In genomic region chr3:119949620-119950019, GRCm38 (mm10) we compare ENCODE assay signal across 8 mouse cellular contexts.
A peak's percentile ranks its signal among the peaks of the same experiment; 100 is the strongest.
DNase-seq lines count a peak whose midpoint lies in the region; ATAC-seq and TF ChIP-seq lines count a peak whose summit lies in the region.

No protein-coding gene starts in this region.

- H3K27me3 ChIP-seq in heart, embryonic 13.5 days (replicated peaks), result no peaks in the 10 kb centered on the region
- no peaks in the 10 kb centered on the region for H3K27me3 ChIP-seq in forebrain, postnatal 0 days (ENCODE audit: insufficient read depth, low read length)
- no peaks in the 10 kb centered on the region for H3K27me3 ChIP-seq in liver, postnatal 0 days (ENCODE audit: insufficient read depth, low read length)

- DNase-seq in heart, postnatal 25 days (ENCODE audit: low spot score), result no peak
- DNase-seq in Muller cell, postnatal 12 days (ENCODE audit: inconsistent ontology term), result peak; percentile 87
- DNase-seq in forebrain, postnatal 0 days, result peak; percentile 69
- no peak for DNase-seq in liver, postnatal 0 days
- DNase-seq in adipocyte (ENCODE audit: low spot score), result no peak
- DNase-seq in spleen, postnatal 10 days (ENCODE audit: low spot score in 2 of 2), result no peak
- no peak for DNase-seq in gastrocnemius, postnatal 36 days

- no peak for TF ChIP-seq EP300 in liver, postnatal 0 days (IDR thresholded peaks at IDR 0.05; ENCODE audit: low read depth)

- no peak overlapping the region for H3K27ac ChIP-seq in heart, embryonic 13.5 days (replicated peaks)
- peak overlapping the region; percentile 50; the same call in 1 of the 2 replicates for H3K27ac ChIP-seq in forebrain, postnatal 0 days (ENCODE audit: low read depth, low read length)
- H3K27ac ChIP-seq in liver, postnatal 0 days (ENCODE audit: low read depth), result no peak overlapping the region

- no peaks in the 10 kb centered on the region for H3K36me3 ChIP-seq in heart, embryonic 13.5 days
- no peaks in the 10 kb centered on the region for H3K36me3 ChIP-seq in forebrain, postnatal 0 days (ENCODE audit: insufficient read depth)
- no peaks in the 10 kb centered on the region for H3K36me3 ChIP-seq in liver, postnatal 0 days (replicated peaks; ENCODE audit: insufficient read depth, low read length)

- H3K4me2 ChIP-seq in heart, embryonic 13.5 days, result peak overlapping the region; percentile 59
- H3K4me2 ChIP-seq in forebrain, postnatal 0 days (ENCODE audit: low read depth), result peak overlapping the region; percentile 52
- H3K4me2 ChIP-seq in liver, postnatal 0 days (ENCODE audit: low read depth, low read length), result peak overlapping the region; percentile 50

- ATAC-seq in heart, embryonic 13.5 days (ENCODE audit: extremely low read depth, insufficient number of reproducible peaks, low FRiP score, low TSS enrichment), result no peak
- peak; percentile 84 for ATAC-seq in forebrain, postnatal 0 days
- no peak for ATAC-seq in liver, postnatal 0 days

- H3K4me1 ChIP-seq in heart, embryonic 13.5 days, result peaks cover 5% of the 10 kb centered on the region; the same call in 1 of the 2 replicates
- 0 out of 2 replicates have a peak, but pooled peaks cover 3% of the 10 kb centered on the region for H3K4me1 ChIP-seq in forebrain, postnatal 0 days (ENCODE audit: insufficient read depth)
- no peaks in the 10 kb centered on the region for H3K4me1 ChIP-seq in liver, postnatal 0 days (ENCODE audit: insufficient read depth)

- no peaks in the 10 kb centered on the region for H3K9me3 ChIP-seq in heart, embryonic 13.5 days
- no peaks in the 10 kb centered on the region for H3K9me3 ChIP-seq in forebrain, postnatal 0 days (ENCODE audit: low read length)
- H3K9me3 ChIP-seq in liver, postnatal 0 days (ENCODE audit: low read length), result no peaks in the 10 kb centered on the region

- intact Hi-C loops in heart, postnatal 25 days (cut with DNase I), result no loop called here
- intact Hi-C loops in gastrocnemius, postnatal 36 days (cut with DNase I), result no loop called here

- WGBS in heart, embryonic 13.5 days, result 37% methylated on average over 7 of the region's 7 CpGs
- WGBS in forebrain, postnatal 0 days, result under 1% methylated on average over 7 of the region's 7 CpGs
- WGBS in liver, postnatal 0 days (ENCODE audit: insufficient replicate concordance), result 46% methylated on average over 7 of the region's 7 CpGs

- no peak overlapping the region for H3K9ac ChIP-seq in heart, embryonic 13.5 days
- peak overlapping the region; percentile 44 for H3K9ac ChIP-seq in forebrain, postnatal 0 days
- no peak overlapping the region for H3K9ac ChIP-seq in liver, postnatal 0 days (replicated peaks)

- TF ChIP-seq CTCF in forebrain, postnatal 0 days (IDR thresholded peaks at IDR 0.05; ENCODE audit: low read depth), result no peak
- no peak for TF ChIP-seq CTCF in liver, postnatal 0 days (IDR thresholded peaks at IDR 0.05; ENCODE audit: low read depth)

- H3K4me3 ChIP-seq in heart, embryonic 13.5 days, result peak overlapping the region; percentile 25
- peak overlapping the region; percentile 30 for H3K4me3 ChIP-seq in forebrain, postnatal 0 days (ENCODE audit: low read depth, low read length)
- H3K4me3 ChIP-seq in liver, postnatal 0 days (ENCODE audit: low read depth, low read length), result peak overlapping the region; percentile 17; the same call in 1 of the 2 replicates

Comparison
In these comparisons a context has a peak if more than half of its experiments do, and no peak if none do; other contexts are left out.
1. DNase-seq: peak in Muller cell, postnatal 12 days (single experiment) and forebrain, postnatal 0 days (single experiment); none in heart, postnatal 25 days (single experiment), liver, postnatal 0 days (single experiment), adipocyte (single experiment), spleen, postnatal 10 days (0 of 2) and gastrocnemius, postnatal 36 days (0 of 2).
2. Peak in every context shown above with its lines, with median percentiles within 50 percentile points of each other: H3K4me2 ChIP-seq and H3K4me3 ChIP-seq.